9 mouse cellular contexts compared by ENCODE assay signal in genomic region chr7:128003688-128004087, GRCm38 (mm10). TPM values are rescaled to one million over a fixed set of nuclear protein-coding genes. Genes with fewer than 3 reads are reported as not detected.
DNase-seq lines count a peak whose midpoint lies in the region; ATAC-seq and TF ChIP-seq lines count a peak whose summit lies in the region.
"Had no signal": no experiment of that assay in that cellular context is flagged by ENCODE, and none has a peak within 500 bp of the region (broad histone marks: within the 10 kb centered on the region; RNA-seq: fewer than 3 reads in every experiment).

TSS of gene Trim72 (plus strand) at chr7:128003949.

- no peak within 1 kb of the TSS for H3K9ac ChIP-seq in midbrain, postnatal 0 days (replicated peaks; ENCODE audit: low read length, poor library complexity, severe bottlenecking)
- no peak within 1 kb of the TSS for H3K9ac ChIP-seq in hindbrain, embryonic 12.5 days
- H3K9ac ChIP-seq in neural tube, embryonic 12.5 days = no peak within 1 kb of the TSS

- no peaks in the 10 kb centered on the region for H3K36me3 ChIP-seq in midbrain, embryonic 10.5 days
- H3K36me3 ChIP-seq in midbrain, postnatal 0 days (ENCODE audit: insufficient read depth, low read length) = no peaks in the 10 kb centered on the region
- no peaks in the 10 kb centered on the region for H3K36me3 ChIP-seq in hindbrain, embryonic 12.5 days
- H3K36me3 ChIP-seq in neural tube, embryonic 12.5 days = no peaks in the 10 kb centered on the region

- H3K4me3 ChIP-seq in midbrain, embryonic 10.5 days = peak within 1 kb of the TSS; percentile 29; the same call in 1 of the 2 replicates
- H3K4me3 ChIP-seq in midbrain, postnatal 0 days (ENCODE audit: low read depth, low read length) = no peak within 1 kb of the TSS
- H3K4me3 ChIP-seq in gastrocnemius, adult 2 months = peak within 1 kb of the TSS; percentile 82
- no peak within 1 kb of the TSS for H3K4me3 ChIP-seq in hindbrain, embryonic 12.5 days
- no peak within 1 kb of the TSS for H3K4me3 ChIP-seq in neural tube, embryonic 12.5 days
- H3K4me3 ChIP-seq: left cerebral cortex, adult 2 months had no signal

- H3K4me2 ChIP-seq in midbrain, postnatal 0 days (ENCODE audit: low read depth, low read length, poor library complexity, severe bottlenecking) = no peak within 1 kb of the TSS
- peak within 1 kb of the TSS; percentile 41 for H3K4me2 ChIP-seq in hindbrain, embryonic 12.5 days (replicated peaks)
- peak within 1 kb of the TSS; percentile 36 for H3K4me2 ChIP-seq in neural tube, embryonic 12.5 days (replicated peaks)

- intact Hi-C loops in gastrocnemius, adult 2 months (cut with DNase I) = no loop called here

- ATAC-seq in midbrain, postnatal 0 days (ENCODE audit: low FRiP score) = no peak
- no peak for ATAC-seq in hindbrain, embryonic 12.5 days (ENCODE audit: low FRiP score)
- no peak for ATAC-seq in neural tube, embryonic 12.5 days (ENCODE audit: low FRiP score, low read depth)

- TF ChIP-seq CTCF in midbrain, postnatal 0 days (IDR thresholded peaks at IDR 0.05) = no peak
- TF ChIP-seq CTCF in gastrocnemius, adult 2 months (IDR thresholded peaks at IDR 0.05) = no peak

- 91% methylated on average over 2 of the region's 2 CpGs for WGBS in midbrain, embryonic 10.5 days
- 89% methylated on average over 2 of the region's 2 CpGs for WGBS in midbrain, postnatal 0 days
- WGBS in hindbrain, embryonic 12.5 days = 92% methylated on average over 2 of the region's 2 CpGs
- WGBS in neural tube, embryonic 12.5 days = 94% methylated on average over 2 of the region's 2 CpGs

- peaks cover 15% of the 10 kb centered on the region for H3K4me1 ChIP-seq in midbrain, embryonic 10.5 days
- no peaks in the 10 kb centered on the region for H3K4me1 ChIP-seq in midbrain, postnatal 0 days (ENCODE audit: insufficient read depth, low read length)
- peaks cover 8% of the 10 kb centered on the region for H3K4me1 ChIP-seq in hindbrain, embryonic 12.5 days
- H3K4me1 ChIP-seq in neural tube, embryonic 12.5 days = peaks cover 8% of the 10 kb centered on the region; the same call in 1 of the 2 replicates

- no peak within 1 kb of the TSS for H3K27ac ChIP-seq in midbrain, embryonic 10.5 days (replicated peaks)
- H3K27ac ChIP-seq in midbrain, postnatal 0 days (ENCODE audit: low read depth, low read length) = no peak within 1 kb of the TSS
- peak within 1 kb of the TSS; percentile 96 for H3K27ac ChIP-seq in gastrocnemius, adult 2 months
- H3K27ac ChIP-seq in hindbrain, embryonic 12.5 days = no peak within 1 kb of the TSS
- H3K27ac ChIP-seq in neural tube, embryonic 12.5 days = no peak within 1 kb of the TSS
- H3K27ac ChIP-seq: left cerebral cortex, adult 2 months had no signal

- H3K9me3 ChIP-seq in midbrain, embryonic 10.5 days (replicated peaks) = 0 out of 2 replicates have a peak, but pooled peaks cover 3% of the 10 kb centered on the region
- H3K9me3 ChIP-seq in midbrain, postnatal 0 days (ENCODE audit: low read length) = no peaks in the 10 kb centered on the region
- H3K9me3 ChIP-seq in hindbrain, embryonic 12.5 days (replicated peaks) = no peaks in the 10 kb centered on the region
- no peaks in the 10 kb centered on the region for H3K9me3 ChIP-seq in neural tube, embryonic 12.5 days

- DNase-seq in midbrain, embryonic 10.5 days (ENCODE audit: low spot score) = no peak
- no peak for DNase-seq in midbrain, postnatal 0 days (ENCODE audit: low spot score)
- DNase-seq in gastrocnemius, adult 2 months = peak; percentile 84
- no peak for DNase-seq in thymus, postnatal 0 days (ENCODE audit: low spot score)
- no peak for DNase-seq in layer of hippocampus, adult 9-10 months (ENCODE audit: low spot score)
- DNase-seq in urinary bladder, adult 18-20 months (ENCODE audit: low spot score in 2 of 2) = no peak

- peaks cover 29% of the 10 kb centered on the region for H3K27me3 ChIP-seq in midbrain, embryonic 10.5 days (ENCODE audit: low read depth, poor library complexity, severe bottlenecking)
- H3K27me3 ChIP-seq in midbrain, postnatal 0 days (ENCODE audit: insufficient read depth, low read length) = no peaks in the 10 kb centered on the region
- peaks cover 15% of the 10 kb centered on the region for H3K27me3 ChIP-seq in hindbrain, embryonic 12.5 days
- peaks cover 16% of the 10 kb centered on the region; the same call in 1 of the 2 replicates for H3K27me3 ChIP-seq in neural tube, embryonic 12.5 days (replicated peaks)

RNA-seq across cellular contexts. Expression of gene Trim72, which starts in this region (rescaled TPM):
- polyA plus RNA-seq in midbrain, embryonic 10.5 days (2016; fragmentation: Nextera tagmentation; extraction: Ambion mirVana) = not detected in 2 replicates
- total RNA-seq in midbrain, postnatal 0 days (2014; rRNA removed) = 0.19 and 0.77 TPM in 2 replicates
- polyA plus RNA-seq in midbrain, postnatal 0 days (2015; fragmentation: Nextera tagmentation; extraction: Ambion mirVana) = not detected in 2 replicates
- 100 to 1,000 TPM; 186 to 238 TPM for total RNA-seq in gastrocnemius, adult 2 months (2021)
- polyA plus RNA-seq in hindbrain, embryonic 12.5 days (2016; fragmentation: Nextera tagmentation; extraction: Ambion mirVana) = 0.15 and 0.59 TPM in 2 replicates
- polyA plus RNA-seq in neural tube, embryonic 12.5 days (2016; fragmentation: Nextera tagmentation; extraction: Ambion mirVana) = 0.23 TPM in 1 of 2 replicates, not detected in the other
- not detected in 2 replicates for polyA plus RNA-seq in thymus, postnatal 0 days (2015; fragmentation: Nextera tagmentation; extraction: Ambion mirVana)

Comparison
In these comparisons a context has a peak if more than half of its experiments do, and no peak if none do; other contexts are left out.
1. RNA of gene Trim72 (total RNA-seq): 186 to 238 TPM in gastrocnemius, adult 2 months; 0.19 to 0.77 TPM in midbrain, postnatal 0 days; every median in the first group is over 100 times any median in the second.
2. H3K4me3 ChIP-seq: peak in midbrain, embryonic 10.5 days (single experiment) and gastrocnemius, adult 2 months (single experiment); none in midbrain, postnatal 0 days (single experiment), hindbrain, embryonic 12.5 days (single experiment) and neural tube, embryonic 12.5 days (single experiment).